Mouse (Mus musculus): ENCODE data around the gene Pdcl2. TPM values are rescaled to one million over a fixed set of nuclear protein-coding genes. Genes with fewer than 3 reads are reported as not detected.
A peak's percentile ranks its signal among the peaks of the same experiment; 100 is the strongest.

The Pdcl2 gene
- polyA plus RNA-seq, 1 experiment, result 0.08 TPM

DNA sequence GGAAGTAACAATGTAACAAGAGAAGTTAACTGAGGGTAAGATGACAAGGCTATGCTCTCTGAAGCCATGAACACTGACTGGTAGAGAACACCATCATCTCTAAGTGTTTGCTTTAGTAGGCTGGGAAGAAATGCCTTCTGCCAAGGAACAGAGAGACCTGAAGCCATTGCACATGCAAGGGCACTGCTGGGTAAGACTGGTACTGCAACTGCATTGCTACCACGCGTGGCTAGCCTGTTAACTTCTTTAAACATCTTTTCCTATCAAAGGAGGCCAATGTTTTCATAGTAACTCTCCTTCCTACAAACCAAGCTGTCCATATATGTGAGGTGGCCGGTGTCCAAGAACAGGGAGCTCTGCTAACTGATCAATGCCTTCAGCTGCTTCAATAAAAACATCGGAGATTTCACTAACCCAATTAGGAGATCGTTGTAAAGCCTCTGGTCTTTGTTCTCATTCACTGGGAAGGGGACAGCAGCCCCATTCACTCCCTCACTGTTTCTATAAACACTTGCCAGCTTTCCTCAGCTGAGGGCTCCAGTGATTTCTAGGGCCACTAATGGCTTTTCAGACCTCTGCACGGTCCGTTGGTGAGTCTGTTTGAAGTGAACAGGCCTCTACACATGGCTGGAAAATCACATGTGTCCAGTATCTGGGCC, 21.1 kb upstream of the Pdcl2 start:
- Histone ChIP-seq H3K27ac (ENCODE audit: insufficient read depth, low read depth, low read length) (no peak overlapping the region), H3K4me1 (ENCODE audit: control insufficient read depth, insufficient read depth, low read length) (no peaks in the 10 kb centered on the region), H3K27me3 (replicated peaks; ENCODE audit: control insufficient read depth, insufficient read depth, low read length) (no peaks in the 10 kb centered on the region), H3K36me3 (ENCODE audit: control insufficient read depth, insufficient read depth, low read length) (no peaks in the 10 kb centered on the region), H3K4me3 (ENCODE audit: insufficient read depth, low read depth, low read length) (no peak overlapping the region)
- no peak for DNase-seq
- 41% methylated on average over 7 of the region's 7 CpGs for WGBS
- TF ChIP-seq CTCF (conservative IDR thresholded peaks at IDR 0.05; ENCODE audit: insufficient read depth, insufficient read length, low read depth, low read length), result no peak
- TF ChIP-seq POLR2A (IDR thresholded peaks at IDR 0.05; ENCODE audit: low read depth, low read length), result no peak

GRCm38 (mm10) chr5:76351537-76351936, 20.6 kb upstream of the Pdcl2 start:
- no peak for DNase-seq
- WGBS, result 82% methylated on average over 5 of the region's 5 CpGs
- Histone ChIP-seq H3K4me1 (ENCODE audit: control insufficient read depth, insufficient read depth, low read length) (no peaks in the 10 kb centered on the region), H3K27ac (ENCODE audit: insufficient read depth, low read depth, low read length) (no peak overlapping the region), H3K4me3 (ENCODE audit: insufficient read depth, low read depth, low read length) (no peak overlapping the region), H3K36me3 (ENCODE audit: control insufficient read depth, insufficient read depth, low read length) (no peaks in the 10 kb centered on the region), H3K27me3 (replicated peaks; ENCODE audit: control insufficient read depth, insufficient read depth, low read length) (no peaks in the 10 kb centered on the region)
- TF ChIP-seq POLR2A (IDR thresholded peaks at IDR 0.05; ENCODE audit: low read depth, low read length) (no peak), CTCF (conservative IDR thresholded peaks at IDR 0.05; ENCODE audit: insufficient read depth, insufficient read length, low read depth, low read length) (no peak)

DNA sequence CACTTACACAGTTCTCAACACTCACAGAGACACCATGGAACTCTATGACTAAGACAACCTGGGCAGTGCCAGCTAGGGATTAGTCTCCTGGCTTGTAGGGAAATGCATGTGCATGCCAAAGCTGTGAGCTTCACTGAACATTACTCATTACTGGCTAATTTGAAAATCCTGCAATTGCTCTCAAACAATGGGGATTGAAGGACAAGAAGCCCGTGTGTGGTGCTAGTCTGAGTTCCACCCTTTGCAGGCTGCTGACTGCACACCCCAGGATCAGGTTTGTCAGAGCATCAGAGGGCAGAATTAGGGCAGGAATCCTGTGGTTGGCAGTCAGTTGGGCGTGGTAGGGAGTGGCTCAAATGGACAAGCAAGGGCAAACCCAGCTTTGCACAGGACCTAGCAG, 15.2 kb upstream of the Pdcl2 start:
- Histone ChIP-seq H3K27me3 (replicated peaks; ENCODE audit: control insufficient read depth, insufficient read depth, low read length) (no peaks in the 10 kb centered on the region), H3K4me1 (ENCODE audit: control insufficient read depth, insufficient read depth, low read length) (no peaks in the 10 kb centered on the region), H3K27ac (ENCODE audit: insufficient read depth, low read depth, low read length) (no peak overlapping the region), H3K4me3 (ENCODE audit: insufficient read depth, low read depth, low read length) (no peak overlapping the region), H3K36me3 (ENCODE audit: control insufficient read depth, insufficient read depth, low read length) (no peaks in the 10 kb centered on the region)
- TF ChIP-seq POLR2A (IDR thresholded peaks at IDR 0.05; ENCODE audit: low read depth, low read length) (no peak), CTCF (conservative IDR thresholded peaks at IDR 0.05; ENCODE audit: insufficient read depth, insufficient read length, low read depth, low read length) (no peak)
- WGBS, result 44% methylated on average over 2 of the region's 2 CpGs
- no peak for DNase-seq

DNA sequence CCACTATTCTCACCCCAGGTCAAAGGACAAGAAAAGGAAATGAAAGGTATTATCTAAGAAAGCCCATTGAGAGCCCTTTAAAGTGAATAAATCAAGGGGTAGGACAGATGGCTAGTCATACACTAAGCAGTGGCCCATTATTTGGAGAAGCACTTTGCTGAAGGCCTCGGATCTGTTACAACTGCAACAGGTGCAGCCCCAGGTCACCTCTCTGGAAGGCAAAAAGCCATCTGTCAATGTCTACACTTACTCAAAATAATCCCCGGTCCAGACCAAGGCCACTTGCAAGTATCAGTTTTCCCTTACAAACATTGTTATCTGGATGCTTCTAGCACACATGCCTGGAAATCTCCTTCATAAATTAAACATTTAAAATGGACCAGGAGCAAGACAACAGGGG, 10.0 kb upstream of the Pdcl2 start:
- no peak for DNase-seq
- 24% methylated on average over 2 of the region's 2 CpGs for WGBS
- Histone ChIP-seq H3K27me3 (replicated peaks; ENCODE audit: control insufficient read depth, insufficient read depth, low read length) (no peaks in the 10 kb centered on the region), H3K4me1 (ENCODE audit: control insufficient read depth, insufficient read depth, low read length) (no peaks in the 10 kb centered on the region), H3K27ac (ENCODE audit: insufficient read depth, low read depth, low read length) (no peak overlapping the region), H3K36me3 (ENCODE audit: control insufficient read depth, insufficient read depth, low read length) (no peaks in the 10 kb centered on the region), H3K4me3 (ENCODE audit: insufficient read depth, low read depth, low read length) (no peak overlapping the region)
- no peak for TF ChIP-seq CTCF (conservative IDR thresholded peaks at IDR 0.05; ENCODE audit: insufficient read depth, insufficient read length, low read depth, low read length)
- TF ChIP-seq POLR2A (IDR thresholded peaks at IDR 0.05; ENCODE audit: low read depth, low read length), result no peak

DNA sequence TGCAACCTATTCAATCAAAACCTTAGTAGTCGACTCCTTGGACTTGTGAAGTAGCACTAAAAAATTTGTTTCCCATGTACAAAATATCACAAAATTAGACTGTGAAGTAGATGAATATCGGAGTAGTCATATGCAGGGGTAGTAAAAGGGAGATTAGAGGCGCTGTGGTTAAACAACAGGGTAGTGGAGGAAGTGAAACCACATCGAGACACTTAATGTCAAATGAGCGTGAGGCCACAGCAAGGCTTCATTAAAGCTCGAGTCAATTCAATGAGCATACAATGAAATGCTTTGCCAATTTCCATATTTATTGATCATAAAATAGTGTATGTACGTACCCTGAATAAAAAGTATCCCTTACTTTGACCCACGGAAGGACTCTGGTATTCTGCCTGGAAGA, 6.1 kb upstream of the Pdcl2 start:
- WGBS, result 88% methylated on average over 8 of the region's 8 CpGs

GRCm38 (mm10) chr5:76333833-76334232, 2.9 kb upstream of the Pdcl2 start:
- TF ChIP-seq CTCF (conservative IDR thresholded peaks at IDR 0.05; ENCODE audit: insufficient read depth, insufficient read length, low read depth, low read length) (no peak), POLR2A (IDR thresholded peaks at IDR 0.05; ENCODE audit: low read depth, low read length) (no peak)
- Histone ChIP-seq H3K27ac (ENCODE audit: insufficient read depth, low read depth, low read length) (no peak overlapping the region), H3K4me3 (ENCODE audit: insufficient read depth, low read depth, low read length) (no peak overlapping the region), H3K36me3 (ENCODE audit: control insufficient read depth, insufficient read depth, low read length) (no peaks in the 10 kb centered on the region), H3K27me3 (replicated peaks; ENCODE audit: control insufficient read depth, insufficient read depth, low read length) (no peaks in the 10 kb centered on the region), H3K4me1 (ENCODE audit: control insufficient read depth, insufficient read depth, low read length) (no peaks in the 10 kb centered on the region)
- WGBS, result 79% methylated on average over 4 of the region's 4 CpGs
- no peak for DNase-seq

More for the DNA sequence above, 6.1 kb upstream of the Pdcl2 start:
- TF ChIP-seq CTCF (conservative IDR thresholded peaks at IDR 0.05; ENCODE audit: insufficient read depth, insufficient read length, low read depth, low read length), result no peak
- no peak for TF ChIP-seq POLR2A (IDR thresholded peaks at IDR 0.05; ENCODE audit: low read depth, low read length)
- no peaks in the 10 kb centered on the region for H3K27me3 ChIP-seq (replicated peaks; ENCODE audit: control insufficient read depth, insufficient read depth, low read length)
- H3K4me1 ChIP-seq (ENCODE audit: control insufficient read depth, insufficient read depth, low read length), result no peaks in the 10 kb centered on the region
- DNase-seq, result no peak
- H3K27ac ChIP-seq (ENCODE audit: insufficient read depth, low read depth, low read length), result no peak overlapping the region
- no peak overlapping the region for H3K4me3 ChIP-seq (ENCODE audit: insufficient read depth, low read depth, low read length)
- H3K36me3 ChIP-seq (ENCODE audit: control insufficient read depth, insufficient read depth, low read length), result no peaks in the 10 kb centered on the region

- Histone ChIP-seq H3K36me3 (ENCODE audit: control insufficient read depth, insufficient read depth, low read length) (no peaks in the 10 kb centered on the region), H3K4me1 (ENCODE audit: control insufficient read depth, insufficient read depth, low read length) (no peaks in the 10 kb centered on the region), H3K27me3 (replicated peaks; ENCODE audit: control insufficient read depth, insufficient read depth, low read length) (no peaks in the 10 kb centered on the region), H3K4me3 (ENCODE audit: insufficient read depth, low read depth, low read length) (no peak overlapping the region), H3K27ac (ENCODE audit: insufficient read depth, low read depth, low read length) (no peak overlapping the region)
- TF ChIP-seq CTCF (conservative IDR thresholded peaks at IDR 0.05; ENCODE audit: insufficient read depth, insufficient read length, low read depth, low read length) (no peak), POLR2A (IDR thresholded peaks at IDR 0.05; ENCODE audit: low read depth, low read length) (no peak)
- DNase-seq, result peak; percentile 9
- 67% methylated on average over 2 of the region's 2 CpGs for WGBS
Measured at GRCm38 (mm10) chr5:76327296-76327695, 3.7 kb downstream of the Pdcl2 start.

Measured in kidney, adult 2 months (tissue).